Mouse (Mus musculus) midbrain, embryonic 12.5 days (tissue): ENCODE results near the gene Rab5b. TPM values are rescaled to one million over a fixed set of nuclear protein-coding genes. Genes with fewer than 3 reads are reported as not detected.

Experiments
- ATAC-seq: fragments of 200-750 bp; cut with Nextera tagmentation; 2 replicates; pipeline ENCODE4 v1.8.0; 2017; ENCODE audit warnings: low read depth, moderate TSS enrichment, moderate library complexity; ENCODE audit not compliant: low FRiP score
- H3K27ac ChIP-seq: fragments of 300-500 bp; sonication (generic); replicated peaks from 2 replicates; pipeline ENCODE4 v1.5.1; 2016; ENCODE audit warnings: mild to moderate bottlenecking
- H3K27me3 ChIP-seq: fragments of 300-500 bp; sonication (generic); 2 replicates; pipeline ENCODE4 v1.6.1; 2016; ENCODE audit warnings: mild to moderate bottlenecking
- H3K36me3 ChIP-seq: fragments of 300-500 bp; sonication (generic); 2 replicates; pipeline ENCODE4 v1.6.1; 2016
- H3K4me1 ChIP-seq: fragments of 300-500 bp; sonication (generic); 2 replicates; pipeline ENCODE4 v1.6.1; 2016
- H3K4me2 ChIP-seq: fragments of 300-500 bp; sonication (generic); replicated peaks from 2 replicates; pipeline ENCODE4 v1.6.1; 2016; ENCODE audit warnings: mild to moderate bottlenecking, moderate library complexity
- H3K4me3 ChIP-seq: fragments of 300-500 bp; sonication (generic); 2 replicates; pipeline ENCODE4 v1.5.1; 2016; ENCODE audit warnings: mild to moderate bottlenecking
- H3K9ac ChIP-seq: fragments of 300-500 bp; sonication (generic); replicated peaks from 2 replicates; pipeline ENCODE4 v1.6.1; 2016; ENCODE audit warnings: mild to moderate bottlenecking, moderate library complexity
- H3K9me3 ChIP-seq: fragments of 300-500 bp; sonication (generic); 2 replicates; pipeline ENCODE4 v1.6.1; 2016; ENCODE audit warnings: mild to moderate bottlenecking
- WGBS: fragments of 180-500 bp; shearing (Covaris S2); methylation state at CpG from one replicate; pipeline ENCODE4 v1.1.7; 2016; 5-methylcytosine and 5-hydroxymethylcytosine counted together
- polyA plus RNA-seq: library from polyadenylated mRNA; unstranded; fragments of >200 nt; fragmentation: Nextera tagmentation; extraction: Ambion mirVana; gene quantifications from 2 replicates; pipeline ENCODE4 v1.2.1, GENCODE M21; 2016

The Rab5b gene
- polyA plus RNA-seq, 1 experiment from 2014 or later: 96.5 TPM

DNA sequence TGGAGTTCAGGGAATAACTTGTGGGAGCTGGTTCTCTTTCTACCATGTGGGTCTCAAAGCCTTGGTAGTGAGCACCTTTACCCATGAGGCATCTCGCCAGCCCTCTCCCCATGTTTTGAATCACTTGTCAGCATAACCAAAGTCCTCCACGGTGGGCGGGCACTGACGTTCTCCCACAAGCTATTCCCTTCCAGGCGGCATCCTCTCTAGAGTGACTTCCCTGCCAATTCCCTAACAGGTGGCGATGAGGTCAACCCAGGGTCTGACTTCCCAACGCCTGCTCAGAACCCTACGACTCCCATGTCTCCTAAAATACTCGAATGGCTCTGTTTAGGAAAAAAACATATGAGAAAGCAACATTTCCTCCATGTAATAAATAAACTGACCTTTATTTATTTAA is 38.2 kb downstream of the Rab5b start:
- no peak for ATAC-seq
- Histone ChIP-seq H3K4me3 (no peak overlapping the region), H3K27me3 (no peaks in the 10 kb centered on the region), H3K9ac (no peak overlapping the region), H3K4me1 (no peaks in the 10 kb centered on the region), H3K9me3 (no peaks in the 10 kb centered on the region), H3K27ac (no peak overlapping the region), H3K4me2 (no peak overlapping the region), H3K36me3 (no peaks in the 10 kb centered on the region)
- 67% methylated on average over 9 of the region's 9 CpGs for WGBS

DNA sequence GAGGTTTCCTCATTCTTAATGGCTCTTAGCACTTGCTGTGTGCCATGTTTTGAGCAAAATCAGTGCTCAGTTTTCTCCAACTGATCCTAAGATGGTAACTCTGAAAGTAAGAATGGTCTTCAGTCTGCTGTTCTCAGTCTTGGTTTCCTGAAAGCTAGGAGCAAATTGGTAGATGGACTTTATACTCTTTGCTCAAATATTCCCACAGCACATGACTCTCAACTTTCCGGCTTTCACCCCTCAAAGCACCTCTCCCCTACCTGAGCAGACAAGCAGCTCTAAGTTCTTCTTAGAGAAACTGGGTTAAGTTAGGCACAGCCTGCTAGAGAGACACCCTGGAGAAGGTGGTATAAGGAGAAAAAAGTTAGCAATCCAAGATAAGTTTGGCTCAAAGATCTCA is 39.3 kb downstream of the Rab5b start:
- Histone ChIP-seq H3K4me2 (no peak overlapping the region), H3K9ac (no peak overlapping the region), H3K4me1 (no peaks in the 10 kb centered on the region), H3K9me3 (no peaks in the 10 kb centered on the region), H3K27ac (no peak overlapping the region), H3K27me3 (no peaks in the 10 kb centered on the region), H3K4me3 (no peak overlapping the region), H3K36me3 (no peaks in the 10 kb centered on the region)
- 97% methylated on average over 1 of the region's 1 CpGs for WGBS
- no peak for ATAC-seq

DNA sequence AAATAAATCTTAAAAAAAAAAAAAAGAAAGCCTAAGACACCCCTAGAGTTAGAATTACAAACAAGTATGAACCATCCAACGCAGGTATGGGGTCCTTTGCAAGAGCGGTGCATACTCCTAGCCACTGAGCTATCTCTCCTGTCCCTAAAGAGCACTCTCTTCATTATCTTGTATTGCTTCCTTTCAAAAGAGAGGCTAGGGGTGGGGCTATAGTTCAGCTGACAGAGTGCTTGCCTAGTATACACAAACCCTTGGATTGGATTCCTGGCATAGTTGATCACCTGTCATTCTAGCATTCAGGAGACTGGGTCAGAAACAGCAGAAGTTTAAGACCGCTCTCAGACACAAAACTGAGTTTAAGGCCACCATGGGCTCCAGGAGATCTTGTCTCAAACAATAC is 40.8 kb downstream of the Rab5b start:
- no peaks in the 10 kb centered on the region for H3K4me1 ChIP-seq
- no peak overlapping the region for H3K27ac ChIP-seq
- H3K4me3 ChIP-seq: no peak overlapping the region
- WGBS: 90% methylated on average over 3 of the region's 3 CpGs
- no peak overlapping the region for H3K9ac ChIP-seq
- no peak overlapping the region for H3K4me2 ChIP-seq
- no peaks in the 10 kb centered on the region for H3K27me3 ChIP-seq
- no peaks in the 10 kb centered on the region for H3K36me3 ChIP-seq
- H3K9me3 ChIP-seq: no peaks in the 10 kb centered on the region
- ATAC-seq: no peak

DNA sequence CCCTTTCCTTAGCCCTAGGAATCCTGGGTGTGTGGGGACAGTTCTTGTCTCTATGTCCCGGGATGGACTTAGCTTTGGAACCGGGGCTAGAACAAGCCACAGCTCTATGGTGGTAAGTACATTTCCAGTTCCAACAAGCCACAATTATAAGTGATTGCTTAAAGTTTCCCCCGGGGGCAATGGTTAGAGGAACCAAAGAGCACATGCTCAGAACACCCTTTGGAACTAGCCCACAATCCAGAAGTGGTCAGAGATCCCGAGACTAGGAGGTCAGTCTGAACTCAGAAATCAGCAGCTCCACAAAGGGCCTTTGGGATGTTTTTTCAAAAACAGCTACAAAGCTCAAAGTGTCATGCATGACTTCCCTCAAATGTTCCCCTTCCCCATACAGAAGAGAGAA is 42.2 kb downstream of the Rab5b start:
- ATAC-seq: no peak
- Histone ChIP-seq H3K4me3 (no peak overlapping the region), H3K27me3 (no peaks in the 10 kb centered on the region), H3K27ac (no peak overlapping the region), H3K4me2 (no peak overlapping the region), H3K9ac (no peak overlapping the region), H3K9me3 (no peaks in the 10 kb centered on the region), H3K36me3 (no peaks in the 10 kb centered on the region), H3K4me1 (no peaks in the 10 kb centered on the region)
- 69% methylated on average over 4 of the region's 4 CpGs for WGBS

DNA sequence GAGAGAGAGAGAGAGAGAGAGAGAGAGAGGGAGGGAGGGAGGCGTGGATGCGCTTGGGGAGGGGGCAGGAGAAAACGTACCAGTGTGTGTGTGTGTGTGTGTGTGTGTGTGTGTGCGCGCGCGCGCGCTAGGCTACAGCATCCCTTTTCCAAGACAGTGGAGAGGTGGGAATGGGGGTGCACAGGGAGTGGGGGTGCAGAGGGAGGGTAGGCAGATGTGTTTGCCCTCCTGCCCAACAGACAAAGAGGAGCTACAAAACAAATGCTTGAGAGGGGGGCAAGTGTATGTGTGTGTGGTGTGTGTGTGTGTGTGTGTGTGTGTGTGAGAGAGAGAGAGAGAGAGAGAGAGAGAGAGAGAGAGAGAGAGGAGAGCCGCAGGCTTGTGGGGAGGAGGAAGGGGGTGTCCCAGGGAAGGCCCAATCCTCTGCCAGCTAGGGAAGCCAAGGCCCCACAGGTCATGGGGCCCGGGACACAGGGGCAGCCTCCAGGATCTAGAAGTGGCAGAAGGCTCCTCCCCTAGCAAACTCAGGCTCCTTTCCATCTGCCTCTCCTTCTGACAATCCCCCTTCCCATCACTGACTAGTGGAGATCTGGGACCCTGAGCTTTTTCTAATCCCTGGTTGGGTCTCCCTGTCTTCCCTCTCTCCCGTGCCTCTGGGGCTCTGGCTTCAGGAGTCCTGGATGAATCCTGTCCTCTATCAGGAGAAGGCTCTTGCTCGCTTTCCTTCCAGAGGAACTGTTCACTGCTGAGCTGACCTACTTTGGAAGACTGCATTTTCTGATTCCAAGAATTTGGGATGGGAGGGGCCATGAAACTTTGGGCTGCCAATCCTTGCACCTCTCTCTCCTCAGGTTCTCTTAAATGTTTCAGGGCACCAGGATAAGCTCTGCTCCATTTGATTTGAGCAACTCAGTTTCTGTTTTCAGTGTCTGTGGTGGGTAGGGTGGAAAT is 49.6 kb downstream of the Rab5b start:
- 3% methylated on average over 11 of the region's 13 CpGs for WGBS
- Histone ChIP-seq H3K27ac (peak overlapping the region; percentile 87), H3K9ac (peak overlapping the region; percentile 79), H3K4me1 (peaks cover 21% of the 10 kb centered on the region), H3K27me3 (peaks cover 7% of the 10 kb centered on the region; the same call in 1 of the 2 replicates), H3K36me3 (peaks cover 9% of the 10 kb centered on the region; the same call in 1 of the 2 replicates), H3K4me2 (peak overlapping the region; percentile 84), H3K4me3 (peak overlapping the region; percentile 59), H3K9me3 (no peaks in the 10 kb centered on the region)
- peak; percentile 76 for ATAC-seq

DNA sequence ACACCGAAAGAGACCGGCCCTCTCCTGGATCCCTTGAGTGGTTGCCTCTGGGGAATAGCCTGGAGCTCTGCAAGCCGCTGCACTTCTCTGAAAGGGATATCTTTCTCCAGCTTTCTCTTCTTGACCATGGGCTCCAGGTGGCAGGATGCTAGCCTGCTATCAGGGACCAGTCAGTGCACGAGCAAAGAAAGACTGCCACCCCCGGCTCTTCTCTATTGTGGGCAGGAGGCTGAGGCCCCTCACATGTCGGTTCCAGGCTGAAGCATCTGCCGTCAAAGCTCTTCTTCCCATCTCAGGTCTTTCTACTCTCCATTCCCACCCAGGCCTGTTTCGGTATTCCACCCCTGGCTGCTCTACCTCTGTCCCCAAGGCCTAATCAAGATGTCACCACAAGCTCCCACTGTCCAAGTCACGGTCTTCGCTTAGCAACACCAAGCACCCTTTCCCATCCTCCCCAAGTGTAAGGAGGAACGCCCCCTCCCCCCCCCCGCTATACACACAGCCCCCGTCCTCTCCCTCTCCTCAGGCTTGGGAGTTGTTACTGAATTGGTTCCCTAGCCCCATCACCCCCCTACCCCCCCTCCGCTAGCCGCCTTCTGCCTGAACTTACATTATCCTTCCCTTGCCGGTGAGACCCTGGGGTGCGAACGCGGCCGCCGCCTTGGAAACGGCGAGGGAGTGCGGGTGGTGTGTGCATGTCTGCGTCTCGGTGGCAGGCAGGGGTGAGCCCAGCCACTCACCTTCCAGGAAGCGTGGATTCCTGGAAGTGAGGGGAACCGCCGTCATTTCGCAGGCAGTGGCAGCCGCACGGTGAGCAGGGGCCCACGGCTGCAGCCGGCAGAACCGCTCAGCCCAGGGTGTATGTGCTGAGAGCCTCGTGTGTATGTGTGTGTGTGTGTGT is 50.7 kb downstream of the Rab5b start, which contains the start of gene Ikzf4:
Gene Ikzf4 (minus strand): TSS at position 881 of the 901 bp plus-strand sequence.
- Histone ChIP-seq H3K9me3 (no peaks in the 10 kb centered on the region), H3K27me3 (peaks cover 7% of the 10 kb centered on the region; the same call in 1 of the 2 replicates), H3K36me3 (peaks cover 16% of the 10 kb centered on the region), H3K9ac (peak within 1 kb of the TSS; percentile 79), H3K4me1 (peaks cover 21% of the 10 kb centered on the region), H3K4me2 (peak within 1 kb of the TSS; percentile 84), H3K4me3 (peak within 1 kb of the TSS; percentile 59), H3K27ac (peak within 1 kb of the TSS; percentile 87)
- WGBS: 2% methylated on average over 35 of the region's 36 CpGs
- ATAC-seq: peak; percentile 80

DNA sequence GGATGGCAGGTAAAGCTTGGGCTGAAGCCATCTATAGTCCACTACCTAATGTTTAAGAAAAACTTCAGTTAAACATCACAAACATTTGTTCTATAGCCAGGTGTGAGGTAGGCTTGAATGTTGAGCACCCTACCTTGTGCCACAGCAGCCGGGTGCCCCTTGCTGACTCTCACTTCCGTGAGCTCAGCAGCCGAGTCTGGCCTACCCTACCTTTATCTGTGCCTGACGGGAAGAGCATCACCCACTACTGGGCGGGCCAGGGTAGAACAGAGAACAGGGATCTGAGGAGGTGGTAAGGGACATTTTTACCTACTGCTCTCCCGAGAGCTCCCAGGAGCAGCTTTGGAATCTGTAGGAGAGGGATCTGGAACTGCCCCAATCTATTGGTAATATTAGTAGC is 53.3 kb downstream of the Rab5b start:
- no peak for ATAC-seq
- Histone ChIP-seq H3K4me2 (no peak overlapping the region), H3K27ac (no peak overlapping the region), H3K27me3 (peaks cover 7% of the 10 kb centered on the region; the same call in 1 of the 2 replicates), H3K4me1 (peaks cover 21% of the 10 kb centered on the region), H3K9ac (no peak overlapping the region), H3K9me3 (no peaks in the 10 kb centered on the region), H3K4me3 (no peak overlapping the region), H3K36me3 (peaks cover 35% of the 10 kb centered on the region)
- 93% methylated on average over 6 of the region's 6 CpGs for WGBS

DNA sequence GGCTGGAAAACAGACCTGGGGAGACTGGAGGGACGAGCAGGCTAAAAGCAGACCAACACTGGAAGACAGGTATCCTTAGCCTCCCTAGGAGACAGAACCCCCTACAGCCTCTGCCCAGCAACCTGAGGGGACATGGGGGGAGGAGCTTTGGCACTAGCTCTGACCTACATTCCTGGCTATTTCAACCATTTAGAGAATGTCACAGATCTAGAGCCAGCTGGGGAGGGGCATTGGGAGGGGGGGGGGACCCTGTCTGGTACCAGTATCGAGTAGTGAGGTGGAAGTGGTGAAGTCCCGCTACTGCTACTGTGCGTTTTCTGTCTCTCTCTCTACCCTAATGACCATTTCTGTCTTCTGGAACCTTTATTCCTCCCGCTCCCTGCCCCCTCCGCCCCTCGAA is 54.2 kb downstream of the Rab5b start:
- 79% methylated on average over 7 of the region's 7 CpGs for WGBS
- peaks cover 7% of the 10 kb centered on the region; the same call in 1 of the 2 replicates for H3K27me3 ChIP-seq
- H3K9me3 ChIP-seq: no peaks in the 10 kb centered on the region
- H3K4me1 ChIP-seq: peaks cover 29% of the 10 kb centered on the region
- no peak overlapping the region for H3K9ac ChIP-seq
- no peak overlapping the region for H3K4me3 ChIP-seq
- ATAC-seq: no peak
- no peak overlapping the region for H3K4me2 ChIP-seq
- H3K36me3 ChIP-seq: peaks cover 35% of the 10 kb centered on the region
- no peak overlapping the region for H3K27ac ChIP-seq

DNA sequence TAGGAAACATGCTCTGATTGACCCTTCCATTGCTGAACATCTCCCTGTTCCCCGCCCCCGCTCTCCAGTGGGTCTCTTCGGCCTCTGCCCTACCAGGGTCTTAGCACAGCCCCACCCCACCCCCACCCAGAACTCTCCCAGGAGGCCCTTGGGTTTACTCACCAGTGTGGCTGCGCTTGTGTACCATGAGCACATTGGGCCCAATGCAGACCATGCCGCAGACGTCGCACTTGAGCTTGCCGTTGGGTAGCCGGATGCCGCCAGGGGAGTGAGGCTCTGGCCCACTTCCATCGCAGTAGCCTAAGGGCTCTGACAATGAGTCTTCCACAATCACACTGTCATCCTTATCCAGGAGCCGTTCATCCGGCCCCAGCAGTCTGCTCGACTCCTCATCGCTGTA is 55.2 kb downstream of the Rab5b start:
- Histone ChIP-seq H3K9ac (no peak overlapping the region), H3K4me3 (no peak overlapping the region), H3K27me3 (peaks cover 7% of the 10 kb centered on the region; the same call in 1 of the 2 replicates), H3K36me3 (peaks cover 43% of the 10 kb centered on the region), H3K4me2 (no peak overlapping the region), H3K9me3 (no peaks in the 10 kb centered on the region), H3K27ac (no peak overlapping the region), H3K4me1 (peaks cover 25% of the 10 kb centered on the region)
- WGBS: 93% methylated on average over 15 of the region's 15 CpGs
- no peak for ATAC-seq

DNA sequence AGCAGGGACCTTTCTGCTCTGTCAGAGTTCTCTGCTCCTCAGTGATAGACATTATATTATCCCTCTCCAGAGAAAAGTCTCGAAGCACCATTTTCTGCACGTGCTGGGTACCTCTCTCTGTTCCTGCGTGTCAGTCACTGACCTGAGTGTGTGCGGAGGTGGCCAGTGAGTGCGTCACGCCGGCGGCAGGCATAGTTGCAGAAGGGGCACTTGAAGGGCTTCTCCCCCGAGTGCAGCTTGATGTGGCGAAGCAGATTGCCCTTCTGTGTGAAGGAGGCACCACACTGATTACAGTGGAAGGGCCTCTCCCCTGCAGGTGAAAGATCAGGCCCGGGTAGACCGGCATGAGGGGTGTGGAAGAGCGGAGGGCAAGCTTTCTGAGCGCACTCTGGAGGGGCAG is 56.1 kb downstream of the Rab5b start:
- H3K36me3 ChIP-seq: peaks cover 52% of the 10 kb centered on the region
- no peak overlapping the region for H3K4me2 ChIP-seq
- H3K9ac ChIP-seq: no peak overlapping the region
- 91% methylated on average over 14 of the region's 14 CpGs for WGBS
- no peaks in the 10 kb centered on the region for H3K9me3 ChIP-seq
- no peak overlapping the region for H3K4me3 ChIP-seq
- no peak for ATAC-seq
- no peak overlapping the region for H3K27ac ChIP-seq
- peaks cover 21% of the 10 kb centered on the region for H3K4me1 ChIP-seq
- peaks cover 7% of the 10 kb centered on the region; the same call in 1 of the 2 replicates for H3K27me3 ChIP-seq

DNA sequence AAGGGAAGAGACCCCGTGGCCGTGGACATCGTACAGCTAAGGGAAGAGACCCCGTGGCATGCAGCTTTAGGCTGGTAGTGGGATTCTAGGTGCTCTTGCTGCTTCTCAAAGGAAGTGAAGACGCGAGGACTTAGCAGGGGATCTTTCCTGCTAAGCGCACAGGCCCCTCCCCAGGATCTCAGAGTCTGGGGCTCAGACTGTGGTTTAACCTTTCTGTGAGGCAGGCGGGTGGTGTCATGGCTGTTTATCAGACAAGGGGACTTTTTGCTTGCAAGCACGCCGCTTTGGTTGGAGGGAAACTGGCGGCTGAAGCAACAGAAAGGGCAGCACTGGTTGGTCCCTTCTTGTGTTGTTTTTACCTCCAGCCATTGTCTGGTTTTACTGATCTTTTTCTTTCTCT is 59.1 kb downstream of the Rab5b start:
- Histone ChIP-seq H3K9me3 (no peaks in the 10 kb centered on the region), H3K4me3 (no peak overlapping the region), H3K4me2 (peak overlapping the region; percentile 26), H3K4me1 (peaks cover 13% of the 10 kb centered on the region), H3K27me3 (no peaks in the 10 kb centered on the region), H3K9ac (peak overlapping the region; percentile 20; the same call in 1 of the 2 replicates), H3K27ac (peak overlapping the region; percentile 20), H3K36me3 (peaks cover 73% of the 10 kb centered on the region)
- WGBS: 5% methylated on average over 11 of the region's 11 CpGs
- no peak for ATAC-seq
